Mouse (Mus musculus) intestine, embryonic 16.5 days (tissue): ENCODE results near the gene Fmr1nb. TPM values are rescaled to one million over a fixed set of nuclear protein-coding genes. Genes with fewer than 3 reads are reported as not detected.
"Not testable (repeated sequence)": the region's sequence is repeated elsewhere in the genome, so short reads cannot be mapped to it uniquely, and the experiment has no call there.

Experiments
- ATAC-seq: fragments of 200-750 bp; cut with Nextera tagmentation; 2 replicates; pipeline ENCODE4 v1.8.0; 2017; ENCODE audit warnings: moderate TSS enrichment, moderate library complexity
- H3K27ac ChIP-seq: fragments of 300-500 bp; sonication (generic); 2 replicates; pipeline ENCODE4 v1.5.1; 2014; ENCODE audit warnings: mild to moderate bottlenecking, low read length
- H3K27me3 ChIP-seq: fragments of 300-500 bp; sonication (generic); replicated peaks from 2 replicates; pipeline ENCODE4 v1.6.1; 2014; ENCODE audit warnings: low read length, control low read depth, mixed read lengths; ENCODE audit not compliant: control insufficient read depth, insufficient read depth
- H3K36me3 ChIP-seq: fragments of 300-500 bp; sonication (generic); 2 replicates; pipeline ENCODE4 v1.6.1; 2014; ENCODE audit warnings: low read length, control low read depth; ENCODE audit not compliant: control insufficient read depth, insufficient read depth
- H3K4me1 ChIP-seq: fragments of 300-500 bp; sonication (generic); 2 replicates; pipeline ENCODE4 v1.6.1; 2014; ENCODE audit warnings: low read length, control low read depth, mixed read lengths; ENCODE audit not compliant: control insufficient read depth, insufficient read depth
- H3K4me2 ChIP-seq: fragments of 300-500 bp; sonication (generic); 2 replicates; pipeline ENCODE4 v1.6.1; 2014; ENCODE audit warnings: low read depth, low read length, control low read depth
- H3K4me3 ChIP-seq: fragments of 300-500 bp; sonication (generic); 2 replicates; pipeline ENCODE4 v1.5.1; 2014; ENCODE audit warnings: mild to moderate bottlenecking, low read length
- H3K9ac ChIP-seq: fragments of 300-500 bp; sonication (generic); 2 replicates; pipeline ENCODE4 v1.6.1; 2014; ENCODE audit warnings: low read depth, low read length
- H3K9me3 ChIP-seq: fragments of 300-500 bp; sonication (generic); 2 replicates; pipeline ENCODE4 v1.6.1; 2016; ENCODE audit warnings: low read length, control low read depth; ENCODE audit not compliant: control insufficient read depth
- WGBS: fragments of 180-500 bp; shearing (Covaris S2); extraction: QIAGEN DNeasy Blood & Tissue Kit; methylation state at CpG from one replicate; pipeline ENCODE4 v1.1.7; 2014; 5-methylcytosine and 5-hydroxymethylcytosine counted together
- polyA plus RNA-seq: library from polyadenylated mRNA; unstranded; fragments of >200 nt; fragmentation: Nextera tagmentation; extraction: Ambion mirVana; gene quantifications from 2 replicates; pipeline ENCODE4 v1.2.1, GENCODE M21; 2015

The Fmr1nb gene
- 0.28 TPM in 1 of 2 replicates, not detected in the other for polyA plus RNA-seq

DNA sequence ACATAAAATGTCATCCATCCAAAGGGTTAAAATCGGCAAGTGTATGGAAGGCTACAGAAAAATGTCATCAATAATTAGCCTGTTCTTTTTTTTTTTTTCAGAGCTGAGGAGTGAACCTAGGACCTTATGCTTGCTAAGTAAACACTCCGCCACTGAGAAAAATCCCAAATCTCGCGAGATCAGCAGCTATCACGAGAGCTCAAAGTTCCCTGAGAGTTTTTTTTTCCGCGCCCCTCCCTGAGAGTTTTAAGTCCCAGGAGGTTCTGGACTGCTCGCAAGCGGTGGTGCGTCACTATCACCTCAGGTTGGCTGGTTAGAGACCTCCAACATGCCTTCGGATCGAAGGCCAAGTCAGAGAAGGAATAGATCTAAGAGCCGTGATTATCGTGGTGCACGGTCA lies at the start of gene Fmr1nb:
TSS of gene Fmr1nb (plus strand) at position 234 of the 400 bp plus-strand sequence.
- Histone ChIP-seq H3K36me3 (no peaks in the 10 kb centered on the region), H3K27ac (no peak within 1 kb of the TSS), H3K4me1 (no peaks in the 10 kb centered on the region), H3K4me3 (no peak within 1 kb of the TSS), H3K27me3 (no peaks in the 10 kb centered on the region), H3K9ac (no peak within 1 kb of the TSS), H3K9me3 (no peaks in the 10 kb centered on the region), H3K4me2 (no peak within 1 kb of the TSS)
- 83% methylated on average over 15 of the region's 15 CpGs for WGBS
- ATAC-seq: no peak

DNA sequence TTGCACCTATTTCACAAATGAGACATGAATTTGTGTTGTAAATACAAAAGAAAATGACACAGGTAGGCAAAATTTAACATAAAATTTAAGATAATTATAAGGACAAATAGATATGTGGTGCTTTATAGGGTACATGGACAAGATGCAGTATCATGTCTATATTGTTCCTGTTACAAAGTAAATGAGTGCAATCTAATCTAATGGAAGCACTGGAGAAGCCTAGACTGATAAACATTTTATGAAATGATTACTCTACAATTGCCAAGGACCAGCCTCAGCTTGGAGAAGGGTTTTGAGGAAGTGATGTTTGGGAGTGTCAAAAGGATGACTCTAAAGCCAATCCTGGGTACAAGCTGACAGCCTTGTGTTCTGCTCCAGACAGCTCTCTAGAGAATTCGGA lies 24.7 kb upstream of the Fmr1nb start:
- WGBS: 56% methylated on average over 1 of the region's 1 CpGs
- Histone ChIP-seq H3K4me1 (no peaks in the 10 kb centered on the region), H3K9ac (no peak overlapping the region), H3K4me3 (no peak overlapping the region), H3K27ac (no peak overlapping the region), H3K4me2 (no peak overlapping the region), H3K36me3 (no peaks in the 10 kb centered on the region), H3K27me3 (no peaks in the 10 kb centered on the region), H3K9me3 (no peaks in the 10 kb centered on the region)
- ATAC-seq: no peak

DNA sequence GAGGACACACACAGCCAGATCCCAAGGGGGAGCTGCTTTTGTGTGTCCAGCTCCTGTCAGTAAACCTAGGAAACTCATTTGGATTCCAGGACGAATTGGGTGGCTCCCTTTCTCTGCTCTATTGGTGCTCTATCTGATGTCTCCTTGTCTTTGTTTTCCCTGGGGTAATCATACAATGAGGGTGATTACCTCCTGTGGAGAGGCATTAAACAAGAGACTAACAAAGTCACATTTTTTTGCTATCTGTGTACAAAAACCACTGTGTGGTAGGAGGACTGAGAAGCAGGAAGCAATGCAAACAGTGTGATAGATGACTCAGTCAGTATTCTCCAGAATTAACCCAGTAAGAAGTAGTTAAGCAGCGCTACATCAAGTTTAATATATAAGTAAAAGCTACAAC lies 21.6 kb upstream of the Fmr1nb start:
- H3K4me1 ChIP-seq: no peaks in the 10 kb centered on the region
- no peak overlapping the region for H3K27ac ChIP-seq
- no peaks in the 10 kb centered on the region for H3K36me3 ChIP-seq
- 48% methylated on average over 2 of the region's 2 CpGs for WGBS
- H3K27me3 ChIP-seq: no peaks in the 10 kb centered on the region
- H3K4me2 ChIP-seq: no peak overlapping the region
- H3K4me3 ChIP-seq: no peak overlapping the region
- no peak overlapping the region for H3K9ac ChIP-seq
- H3K9me3 ChIP-seq: no peaks in the 10 kb centered on the region
- no peak for ATAC-seq

DNA sequence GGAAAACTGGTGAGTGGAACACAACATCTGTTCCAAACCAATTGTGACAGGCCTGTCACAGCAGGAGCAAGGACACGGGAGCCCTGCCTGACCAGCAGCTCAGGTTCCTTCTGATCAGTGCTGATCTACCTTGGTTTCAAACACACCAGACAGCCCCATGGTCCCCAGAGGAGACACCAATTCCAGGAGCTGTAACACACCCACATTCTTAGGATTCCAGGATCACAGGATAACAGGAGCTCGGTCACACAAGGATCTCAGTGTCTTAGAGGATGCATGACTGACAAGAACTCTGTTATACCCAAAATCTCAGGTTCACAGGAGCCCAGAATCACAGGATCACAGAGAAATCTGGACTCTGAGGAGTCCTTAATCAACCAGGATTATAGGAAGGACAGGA lies 58.8 kb downstream of the Fmr1nb start:
- not testable (repeated sequence) for H3K4me1 ChIP-seq, H3K36me3 ChIP-seq, ATAC-seq, H3K9me3 ChIP-seq, H3K4me2 ChIP-seq, H3K4me3 ChIP-seq, H3K27me3 ChIP-seq, H3K9ac ChIP-seq, H3K27ac ChIP-seq
- WGBS: 24% methylated on average over 2 of the region's 2 CpGs

DNA sequence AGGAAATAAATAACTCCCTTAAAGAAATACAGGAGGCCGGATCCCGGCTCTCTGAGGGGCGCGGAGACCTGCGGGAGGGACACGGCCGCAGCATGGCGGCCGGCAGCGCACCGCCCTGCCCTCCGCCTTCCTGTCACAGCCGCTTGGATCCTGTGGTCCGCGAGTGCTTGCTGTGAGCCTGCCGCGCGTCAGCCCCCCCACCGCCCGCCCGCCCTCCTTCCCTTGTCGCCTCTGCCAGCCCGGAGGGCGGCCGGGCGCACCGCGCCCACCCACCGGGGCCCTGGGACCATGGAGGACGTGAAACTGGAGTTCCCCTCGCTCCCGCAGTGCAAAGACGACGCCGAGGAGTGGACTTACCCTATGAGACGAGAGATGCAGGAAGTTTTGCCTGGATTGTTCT lies 59.4 kb downstream of the Fmr1nb start, which contains the start of gene Gm14698:
TSS of gene Gm14698 (plus strand) at position 35 of the 400 bp plus-strand sequence.
- H3K27ac ChIP-seq, H3K36me3 ChIP-seq, H3K9me3 ChIP-seq, H3K9ac ChIP-seq, H3K27me3 ChIP-seq, H3K4me1 ChIP-seq: not testable (repeated sequence)
- peak; percentile 71 for ATAC-seq
- H3K4me3 ChIP-seq: peak within 1 kb of the TSS; percentile 29
- peak within 1 kb of the TSS; percentile 39 for H3K4me2 ChIP-seq
- 18% methylated on average over 20 of the region's 36 CpGs for WGBS

DNA sequence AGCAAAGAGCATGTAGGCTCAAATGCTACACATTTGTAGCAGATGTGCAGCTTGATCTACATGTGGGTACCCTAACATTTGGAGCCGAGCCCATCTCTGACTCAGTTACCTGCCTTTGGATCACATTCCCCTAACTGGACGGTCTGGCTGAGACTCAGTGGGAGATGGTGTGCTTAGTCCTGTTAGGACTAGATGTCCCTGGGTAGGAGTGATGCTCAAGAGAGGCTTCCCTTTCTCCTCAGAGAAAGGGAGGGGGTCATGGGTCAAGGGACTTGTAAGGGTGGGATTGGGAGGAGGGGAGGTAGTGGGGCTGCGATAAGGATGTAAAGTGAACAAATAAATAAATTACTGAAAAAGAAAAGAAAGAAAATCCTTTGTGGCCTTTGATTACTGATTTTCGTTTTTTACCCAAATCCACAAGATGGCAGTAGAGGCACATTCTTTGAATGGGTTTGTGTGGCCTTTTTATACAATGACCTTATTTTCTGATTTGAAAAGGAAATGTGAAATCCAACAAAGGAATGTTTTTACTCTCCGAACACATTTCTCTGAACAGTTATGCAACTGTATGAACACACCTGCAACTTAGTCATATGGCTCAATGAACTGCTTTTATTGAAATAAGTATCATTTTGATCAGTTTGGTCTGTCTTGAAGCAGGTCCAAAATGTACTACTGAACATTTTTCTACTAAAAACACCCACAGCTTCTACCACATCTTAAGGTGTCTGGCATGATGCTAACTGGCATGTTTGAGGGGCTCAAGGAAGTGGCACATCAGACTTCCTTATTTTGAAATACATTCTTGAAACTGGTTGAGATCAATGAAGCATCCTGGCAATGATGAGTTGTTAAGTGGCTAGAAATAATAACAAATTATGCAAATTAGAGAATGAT lies 78.2 kb downstream of the Fmr1nb start:
- no peaks in the 10 kb centered on the region for H3K9me3 ChIP-seq
- WGBS: 21% methylated on average over 5 of the region's 5 CpGs
- no peak overlapping the region for H3K4me3 ChIP-seq
- no peak for ATAC-seq
- no peak overlapping the region for H3K9ac ChIP-seq
- H3K36me3 ChIP-seq: no peaks in the 10 kb centered on the region
- no peak overlapping the region for H3K27ac ChIP-seq
- H3K4me1 ChIP-seq: no peaks in the 10 kb centered on the region
- no peaks in the 10 kb centered on the region for H3K27me3 ChIP-seq
- no peak overlapping the region for H3K4me2 ChIP-seq

Other genes with a start within 250 kb of the Fmr1nb start
- 34.2 and 38.6 TPM in 2 replicates for gene Fmr1, start 83.3 kb upstream of the Fmr1nb start, polyA plus RNA-seq
- gene Gm14698, start 59.3 kb downstream of the Fmr1nb start, polyA plus RNA-seq: 1.7 and 2.6 TPM in 2 replicates
- gene Gm6812, start 131.2 kb downstream of the Fmr1nb start, polyA plus RNA-seq: not detected in 2 replicates